Mouse (Mus musculus): ENCODE results near the gene Foxj2. TPM values are rescaled to one million over a fixed set of nuclear protein-coding genes. Genes with fewer than 3 reads are reported as not detected.

The Foxj2 gene
- total RNA-seq, 2 experiments from 2014 or later = 25.7 to 28.0 TPM

GRCm38 (mm10) chr6:122811280-122811652 lies 8.4 kb upstream of the Foxj2 start:
- peak; percentile 89 to 90 for DNase-seq (ENCODE audit: low spot score in 2 of 2)
- intact Hi-C loops (cut with DNase I) = loop anchor here (5.0 kb wide), 1 partner anchor 61 kb away; the partner anchor contains the start of gene Necap1

- DNase-seq (ENCODE audit: low spot score in 2 of 2) = peak in 1 of 2 experiments; percentile 71
- intact Hi-C loops (cut with DNase I) = loop anchor here (5.0 kb wide), 1 partner anchor 60 kb away; the partner anchor contains the start of gene Necap1
Measured at GRCm38 (mm10) chr6:122811771-122812600, 7.7 kb upstream of the Foxj2 start.

- no peak for DNase-seq (ENCODE audit: low spot score in 2 of 2)
- intact Hi-C loops (cut with DNase I) = loop anchor here (5.0 kb wide), 1 partner anchor 60 kb away; the partner anchor contains the start of gene Necap1
Measured at GRCm38 (mm10) chr6:122812716-122813115, 7.0 kb upstream of the Foxj2 start.

GRCm38 (mm10) chr6:122813640-122814039 lies 6.1 kb upstream of the Foxj2 start:
- intact Hi-C loops (cut with DNase I) = loop anchor here (5.0 kb wide), 1 partner anchor 59 kb away; the partner anchor contains the start of gene Necap1
- DNase-seq (ENCODE audit: low spot score in 2 of 2) = no peak

- intact Hi-C loops (cut with DNase I) = no loop called here
- DNase-seq (ENCODE audit: low spot score in 2 of 2) = no peak
Measured at GRCm38 (mm10) chr6:122820071-122820798, 521 bp downstream of the Foxj2 start.

GRCm38 (mm10) chr6:122820799-122821650 lies 1.3 kb downstream of the Foxj2 start:
- intact Hi-C loops (cut with DNase I) = no loop called here

GRCm38 (mm10) chr6:122821822-122822221 lies 2.1 kb downstream of the Foxj2 start:
- DNase-seq (ENCODE audit: low spot score in 2 of 2) = no peak
- intact Hi-C loops (cut with DNase I) = no loop called here

More at GRCm38 (mm10) chr6:122820799-122821650, 1.3 kb downstream of the Foxj2 start:
- DNase-seq (ENCODE audit: low spot score in 2 of 2) = no peak

- no peak for DNase-seq (ENCODE audit: low spot score in 2 of 2)
- intact Hi-C loops (cut with DNase I) = no loop called here
Measured at GRCm38 (mm10) chr6:122824086-122824485, 4.4 kb downstream of the Foxj2 start.

GRCm38 (mm10) chr6:122825166-122825565 lies 5.5 kb downstream of the Foxj2 start:
- intact Hi-C loops (cut with DNase I) = no loop called here
- DNase-seq (ENCODE audit: low spot score in 2 of 2) = no peak

GRCm38 (mm10) chr6:122825923-122826742 lies 6.4 kb downstream of the Foxj2 start:
- peak; percentile 85 to 91 for DNase-seq (ENCODE audit: low spot score in 2 of 2)
- intact Hi-C loops (cut with DNase I) = no loop called here

- peak; percentile 14 to 42 for DNase-seq (ENCODE audit: low spot score in 2 of 2)
- intact Hi-C loops (cut with DNase I) = no loop called here
Measured at GRCm38 (mm10) chr6:122828086-122828485, 8.4 kb downstream of the Foxj2 start.

- DNase-seq (ENCODE audit: low spot score in 2 of 2) = no peak
- intact Hi-C loops (cut with DNase I) = no loop called here
Measured at GRCm38 (mm10) chr6:122832880-122833279, 13.2 kb downstream of the Foxj2 start.

GRCm38 (mm10) chr6:122834365-122834764 lies 14.7 kb downstream of the Foxj2 start:
- no peak for DNase-seq (ENCODE audit: low spot score in 2 of 2)

GRCm38 (mm10) chr6:122836974-122837373 lies 17.3 kb downstream of the Foxj2 start:
- DNase-seq (ENCODE audit: low spot score in 2 of 2) = no peak
- intact Hi-C loops (cut with DNase I) = no loop called here

More at GRCm38 (mm10) chr6:122834365-122834764, 14.7 kb downstream of the Foxj2 start:
- intact Hi-C loops (cut with DNase I) = no loop called here

- intact Hi-C loops (cut with DNase I) = no loop called here
- DNase-seq (ENCODE audit: low spot score in 2 of 2) = no peak
Measured at GRCm38 (mm10) chr6:122837539-122837938, 17.8 kb downstream of the Foxj2 start.

- no peak for DNase-seq (ENCODE audit: low spot score in 2 of 2)
- intact Hi-C loops (cut with DNase I) = no loop called here
Measured at GRCm38 (mm10) chr6:122843759-122844158, 24.0 kb downstream of the Foxj2 start.

GRCm38 (mm10) chr6:122852696-122853095 lies 33.0 kb downstream of the Foxj2 start:
- intact Hi-C loops (cut with DNase I) = no loop called here

GRCm38 (mm10) chr6:122854552-122854951 lies 34.8 kb downstream of the Foxj2 start:
- no peak for DNase-seq (ENCODE audit: low spot score in 2 of 2)
- intact Hi-C loops (cut with DNase I) = no loop called here

More at GRCm38 (mm10) chr6:122852696-122853095, 33.0 kb downstream of the Foxj2 start:
- no peak for DNase-seq (ENCODE audit: low spot score in 2 of 2)

Measured in left cerebral cortex, postnatal 14 days (tissue).